Mouse (Mus musculus) midbrain, embryonic 13.5 days (tissue): ENCODE results near the gene Polk. TPM values are rescaled to one million over a fixed set of nuclear protein-coding genes. Genes with fewer than 3 reads are reported as not detected.

Experiments used
- ATAC-seq: fragments of 200-750 bp; cut with Nextera tagmentation; 2 replicates; pipeline ENCODE4 v1.8.0; 2017; ENCODE audit warnings: mild to moderate bottlenecking, moderate TSS enrichment, moderate library complexity
- H3K27ac ChIP-seq: fragments of 300-500 bp; sonication (generic); 2 replicates; pipeline ENCODE4 v1.5.1; 2015; ENCODE audit warnings: inconsistent platforms, mild to moderate bottlenecking, moderate library complexity
- H3K27me3 ChIP-seq: fragments of 300-500 bp; sonication (generic); 2 replicates; pipeline ENCODE4 v1.6.1; 2015; ENCODE audit warnings: mild to moderate bottlenecking, inconsistent platforms
- H3K36me3 ChIP-seq: fragments of 300-500 bp; sonication (generic); 2 replicates; pipeline ENCODE4 v1.6.1; 2015; ENCODE audit warnings: mild to moderate bottlenecking, inconsistent platforms
- H3K4me1 ChIP-seq: fragments of 300-500 bp; sonication (generic); replicated peaks from 2 replicates; pipeline ENCODE4 v1.6.1; 2015; ENCODE audit warnings: inconsistent platforms
- H3K4me2 ChIP-seq: fragments of 300-500 bp; sonication (generic); replicated peaks from 2 replicates; pipeline ENCODE4 v1.6.1; 2015; ENCODE audit warnings: moderate library complexity, mild to moderate bottlenecking, inconsistent platforms
- H3K4me3 ChIP-seq: fragments of 300-500 bp; sonication (generic); replicated peaks from 2 replicates; pipeline ENCODE4 v1.5.1; 2015; ENCODE audit warnings: mild to moderate bottlenecking, inconsistent platforms
- H3K9ac ChIP-seq: fragments of 300-500 bp; sonication (generic); replicated peaks from 2 replicates; pipeline ENCODE4 v1.6.1; 2015; ENCODE audit warnings: mild to moderate bottlenecking, inconsistent platforms
- H3K9me3 ChIP-seq: fragments of 300-500 bp; sonication (generic); 2 replicates; pipeline ENCODE4 v1.6.1; 2016; ENCODE audit warnings: mild to moderate bottlenecking, inconsistent platforms
- WGBS: fragments of 180-500 bp; shearing (Covaris S2); methylation state at CpG from one replicate; pipeline ENCODE4 v1.1.7; 2015; 5-methylcytosine and 5-hydroxymethylcytosine counted together
- polyA plus RNA-seq: library from polyadenylated mRNA; unstranded; fragments of >200 nt; fragmentation: Nextera tagmentation; extraction: Ambion mirVana; gene quantifications from 2 replicates; pipeline ENCODE4 v1.2.1, GENCODE M21; 2015

Polk gene
- polyA plus RNA-seq, 1 experiment from 2014 or later: 5.4 TPM

DNA sequence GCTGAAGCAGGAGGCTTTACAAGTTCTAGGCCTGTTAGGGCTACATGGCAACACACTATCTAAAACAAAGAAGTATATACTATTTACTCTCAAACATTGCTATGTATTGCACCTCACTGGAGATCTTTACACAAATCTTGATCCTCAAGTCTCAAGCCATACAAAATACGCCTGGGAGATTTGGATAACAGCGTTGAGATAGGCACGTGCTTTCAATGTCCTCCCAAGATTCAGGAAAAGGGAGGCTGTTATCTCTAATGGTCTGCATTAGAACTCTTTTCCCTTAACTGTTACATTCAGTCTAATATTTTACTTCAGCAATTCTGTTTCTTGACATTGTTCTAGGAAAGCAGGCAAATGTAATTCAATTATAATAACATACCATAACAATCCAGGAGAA, 15.4 kb downstream of the Polk start:
- no peaks in the 10 kb centered on the region for H3K9me3 ChIP-seq
- no peaks in the 10 kb centered on the region for H3K36me3 ChIP-seq
- no peak overlapping the region for H3K9ac ChIP-seq
- H3K4me2 ChIP-seq: no peak overlapping the region
- WGBS: 93% methylated on average over 3 of the region's 3 CpGs
- ATAC-seq: no peak
- H3K27me3 ChIP-seq: no peaks in the 10 kb centered on the region
- no peaks in the 10 kb centered on the region for H3K4me1 ChIP-seq
- H3K4me3 ChIP-seq: no peak overlapping the region
- no peak overlapping the region for H3K27ac ChIP-seq

DNA sequence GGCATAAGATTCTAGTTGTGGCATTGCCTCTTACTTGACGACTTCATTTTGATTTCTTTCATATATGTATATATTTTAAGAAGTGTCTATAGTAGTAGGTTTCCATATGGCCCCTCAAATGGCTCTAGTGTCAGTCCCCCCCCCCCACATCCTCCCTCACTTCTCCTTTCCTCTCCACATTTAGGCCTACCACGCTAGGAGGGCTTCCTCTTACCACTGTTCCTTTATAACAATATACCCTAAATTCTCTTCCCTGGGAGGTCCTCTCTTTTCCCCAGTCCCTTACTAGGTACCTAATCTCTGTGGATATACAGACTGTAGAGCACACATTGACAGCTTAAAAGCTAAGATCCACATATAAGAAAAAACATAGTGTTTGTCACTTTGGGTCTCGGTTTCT, 21.1 kb downstream of the Polk start:
- H3K4me1 ChIP-seq: no peaks in the 10 kb centered on the region
- H3K9me3 ChIP-seq: no peaks in the 10 kb centered on the region; the same call in 1 of the 2 replicates
- H3K4me3 ChIP-seq: no peak overlapping the region
- H3K27me3 ChIP-seq: no peaks in the 10 kb centered on the region
- no peak overlapping the region for H3K4me2 ChIP-seq
- no peaks in the 10 kb centered on the region for H3K36me3 ChIP-seq
- WGBS: 94% methylated on average over 3 of the region's 3 CpGs
- ATAC-seq: no peak
- H3K27ac ChIP-seq: no peak overlapping the region
- H3K9ac ChIP-seq: no peak overlapping the region

DNA sequence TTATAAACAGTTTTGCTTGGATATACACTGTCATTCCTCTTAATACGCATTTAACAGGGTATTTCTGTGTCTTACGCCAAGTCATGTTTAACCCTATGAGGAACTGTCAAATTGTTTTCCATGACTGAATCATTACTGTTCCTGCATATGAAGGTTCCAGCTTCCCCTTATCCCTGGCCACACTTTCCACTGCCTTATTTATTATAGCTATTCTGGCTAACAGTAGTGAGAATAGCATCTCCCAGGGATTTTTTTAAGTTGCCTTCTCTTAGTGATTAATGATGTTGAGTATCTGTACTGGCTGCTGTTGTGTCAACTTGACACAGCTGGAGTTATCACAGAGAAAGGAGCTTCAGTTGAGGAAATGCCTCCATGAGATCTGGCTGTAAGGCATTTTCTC, 25.0 kb downstream of the Polk start:
- WGBS: 95% methylated on average over 2 of the region's 2 CpGs
- Histone ChIP-seq H3K4me1 (no peaks in the 10 kb centered on the region), H3K27ac (no peak overlapping the region), H3K36me3 (no peaks in the 10 kb centered on the region), H3K4me2 (no peak overlapping the region), H3K4me3 (no peak overlapping the region), H3K9me3 (no peaks in the 10 kb centered on the region; the same call in 1 of the 2 replicates), H3K9ac (no peak overlapping the region), H3K27me3 (no peaks in the 10 kb centered on the region)
- no peak for ATAC-seq

DNA sequence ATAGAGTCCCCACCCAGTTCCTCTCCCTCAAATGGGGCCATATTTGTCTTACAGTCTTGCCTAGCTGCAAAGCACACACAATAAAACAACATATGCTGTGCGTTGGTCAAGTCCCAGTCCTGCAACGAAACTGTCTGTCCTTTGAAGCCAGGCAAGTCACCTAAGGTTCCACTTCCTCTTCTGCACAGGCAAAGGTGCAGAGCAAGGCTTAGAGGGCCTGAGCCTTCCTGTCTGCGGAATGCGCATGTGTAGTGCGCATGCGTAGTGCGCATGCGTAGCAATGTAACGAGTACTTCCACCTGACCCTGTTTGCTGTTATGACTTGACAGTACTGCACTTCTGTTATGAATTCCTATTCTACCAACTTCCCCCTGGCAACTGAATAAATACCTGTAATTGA, 26.1 kb downstream of the Polk start:
- no peak for ATAC-seq
- no peak overlapping the region for H3K9ac ChIP-seq
- H3K4me3 ChIP-seq: no peak overlapping the region
- H3K27me3 ChIP-seq: no peaks in the 10 kb centered on the region
- no peak overlapping the region for H3K27ac ChIP-seq
- WGBS: 95% methylated on average over 9 of the region's 9 CpGs
- H3K4me1 ChIP-seq: no peaks in the 10 kb centered on the region
- H3K9me3 ChIP-seq: no peaks in the 10 kb centered on the region; the same call in 1 of the 2 replicates
- H3K4me2 ChIP-seq: no peak overlapping the region
- H3K36me3 ChIP-seq: no peaks in the 10 kb centered on the region

DNA sequence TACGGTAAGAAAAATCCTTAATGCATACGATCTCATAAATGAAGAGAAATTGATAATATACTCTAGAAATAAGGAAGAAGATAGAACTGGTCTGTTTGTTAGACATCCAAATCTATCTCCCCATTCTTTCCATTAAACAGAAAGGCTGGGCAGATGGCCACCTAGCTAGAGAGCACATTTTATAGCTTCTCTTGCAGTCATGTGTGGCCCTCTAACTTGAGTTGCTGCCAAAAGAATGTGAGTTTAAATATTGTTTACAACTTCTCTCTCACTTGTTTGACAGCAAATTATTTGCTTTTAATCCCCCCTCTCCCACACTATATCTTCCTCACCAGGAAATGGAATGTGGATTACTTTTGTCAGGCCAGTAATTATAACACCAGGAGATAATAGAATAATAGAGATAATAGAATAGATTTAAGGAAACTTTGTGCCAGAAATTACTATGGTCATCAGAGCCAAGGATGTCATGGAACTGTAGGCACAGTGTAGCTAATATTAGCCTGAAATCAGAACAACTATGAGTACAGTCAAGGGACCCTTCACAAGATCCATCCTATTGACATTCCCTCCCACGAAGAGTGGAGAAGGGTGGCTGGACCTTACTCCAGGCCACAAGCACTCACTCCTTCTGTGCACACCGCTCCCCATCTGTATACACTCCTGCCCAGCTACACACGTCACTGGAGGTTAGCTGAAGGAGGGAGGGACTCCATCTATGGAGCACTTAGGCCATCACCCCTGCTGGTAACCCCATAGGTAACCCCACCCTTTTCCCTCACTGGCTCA, 28.0 kb downstream of the Polk start:
- no peak for ATAC-seq
- Histone ChIP-seq H3K27ac (no peak overlapping the region), H3K9ac (no peak overlapping the region), H3K27me3 (no peaks in the 10 kb centered on the region), H3K9me3 (no peaks in the 10 kb centered on the region), H3K36me3 (no peaks in the 10 kb centered on the region), H3K4me3 (no peak overlapping the region), H3K4me2 (no peak overlapping the region), H3K4me1 (no peaks in the 10 kb centered on the region)
- 88% methylated on average over 5 of the region's 5 CpGs for WGBS

GRCm38 (mm10) chr13:96511893-96512292, 30.5 kb downstream of the Polk start:
- WGBS: 80% methylated on average over 5 of the region's 5 CpGs
- Histone ChIP-seq H3K4me3 (no peak overlapping the region), H3K9me3 (no peaks in the 10 kb centered on the region), H3K4me2 (no peak overlapping the region), H3K36me3 (no peaks in the 10 kb centered on the region), H3K27ac (no peak overlapping the region), H3K4me1 (no peaks in the 10 kb centered on the region), H3K9ac (no peak overlapping the region), H3K27me3 (no peaks in the 10 kb centered on the region)
- no peak for ATAC-seq

DNA sequence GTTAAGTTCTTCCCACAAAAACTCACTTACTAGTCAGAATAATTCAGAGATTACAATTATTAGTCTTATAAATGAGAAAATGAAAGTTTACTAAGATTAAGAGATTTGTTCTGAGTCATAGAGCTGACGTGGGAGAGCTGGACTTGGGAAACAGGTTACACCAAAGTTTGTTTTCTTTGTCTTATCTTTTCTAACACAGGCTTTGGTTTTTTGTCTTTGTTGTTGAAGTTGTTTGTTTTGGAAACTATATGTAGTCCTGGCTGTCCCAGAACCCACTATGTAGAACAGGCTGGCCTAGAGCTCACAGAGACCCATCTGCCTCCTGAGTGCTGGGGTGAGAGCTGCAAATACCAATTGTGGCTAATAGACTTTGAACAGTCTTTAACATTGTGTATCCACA, 31.1 kb downstream of the Polk start:
- WGBS: 83% methylated on average over 1 of the region's 1 CpGs

GRCm38 (mm10) chr13:96510635-96511034, 31.7 kb downstream of the Polk start:
- Histone ChIP-seq H3K27ac (no peak overlapping the region), H3K4me1 (no peaks in the 10 kb centered on the region), H3K9ac (no peak overlapping the region), H3K4me3 (no peak overlapping the region), H3K4me2 (no peak overlapping the region), H3K9me3 (no peaks in the 10 kb centered on the region), H3K27me3 (no peaks in the 10 kb centered on the region), H3K36me3 (no peaks in the 10 kb centered on the region)
- WGBS: 90% methylated on average over 13 of the region's 13 CpGs
- no peak for ATAC-seq

More for the DNA sequence above, 31.1 kb downstream of the Polk start:
- Histone ChIP-seq H3K9ac (no peak overlapping the region), H3K4me3 (no peak overlapping the region), H3K4me2 (no peak overlapping the region), H3K4me1 (no peaks in the 10 kb centered on the region), H3K27me3 (no peaks in the 10 kb centered on the region), H3K27ac (no peak overlapping the region), H3K36me3 (no peaks in the 10 kb centered on the region), H3K9me3 (no peaks in the 10 kb centered on the region)
- ATAC-seq: no peak

GRCm38 (mm10) chr13:96507541-96507940, 34.8 kb downstream of the Polk start:
- Histone ChIP-seq H3K27ac (no peak overlapping the region), H3K9ac (no peak overlapping the region), H3K4me2 (no peak overlapping the region), H3K36me3 (no peaks in the 10 kb centered on the region), H3K4me3 (no peak overlapping the region), H3K4me1 (no peaks in the 10 kb centered on the region), H3K27me3 (no peaks in the 10 kb centered on the region), H3K9me3 (no peaks in the 10 kb centered on the region)
- no peak for ATAC-seq
- 97% methylated on average over 4 of the region's 4 CpGs for WGBS

DNA sequence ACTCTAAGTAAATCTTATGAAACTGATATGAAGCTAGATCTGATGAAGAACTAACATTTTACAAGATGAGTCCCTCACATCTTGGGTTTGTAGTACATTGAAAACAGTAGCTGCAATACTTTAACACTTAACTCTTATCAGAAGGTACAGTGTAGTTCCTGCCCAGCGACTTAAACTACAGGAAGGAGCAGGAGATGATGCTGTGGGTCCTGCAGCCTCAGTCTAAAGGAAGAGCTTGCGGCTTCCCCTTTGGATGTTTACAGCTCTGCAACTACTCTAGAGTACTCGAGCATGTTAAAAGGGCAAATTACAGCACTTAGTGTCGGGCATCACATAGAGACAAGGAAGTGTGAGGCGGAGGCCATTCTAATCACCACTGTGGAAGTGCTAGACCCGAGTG, 36.1 kb downstream of the Polk start:
- Histone ChIP-seq H3K4me2 (no peak overlapping the region), H3K27ac (no peak overlapping the region), H3K9ac (no peak overlapping the region), H3K27me3 (no peaks in the 10 kb centered on the region), H3K4me3 (no peak overlapping the region), H3K9me3 (no peaks in the 10 kb centered on the region), H3K4me1 (no peaks in the 10 kb centered on the region), H3K36me3 (no peaks in the 10 kb centered on the region)
- 88% methylated on average over 6 of the region's 6 CpGs for WGBS
- no peak for ATAC-seq

- no peak overlapping the region for H3K27ac ChIP-seq
- H3K36me3 ChIP-seq: no peaks in the 10 kb centered on the region
- H3K4me2 ChIP-seq: no peak overlapping the region
- no peak overlapping the region for H3K4me3 ChIP-seq
- H3K27me3 ChIP-seq: no peaks in the 10 kb centered on the region
- no peak overlapping the region for H3K9ac ChIP-seq
- ATAC-seq: no peak
- H3K4me1 ChIP-seq: no peaks in the 10 kb centered on the region
- 83% methylated on average over 4 of the region's 4 CpGs for WGBS
- H3K9me3 ChIP-seq: no peaks in the 10 kb centered on the region
These were observed 36.7 kb downstream of the Polk start for GRCm38 (mm10) chr13:96505661-96506060.

DNA sequence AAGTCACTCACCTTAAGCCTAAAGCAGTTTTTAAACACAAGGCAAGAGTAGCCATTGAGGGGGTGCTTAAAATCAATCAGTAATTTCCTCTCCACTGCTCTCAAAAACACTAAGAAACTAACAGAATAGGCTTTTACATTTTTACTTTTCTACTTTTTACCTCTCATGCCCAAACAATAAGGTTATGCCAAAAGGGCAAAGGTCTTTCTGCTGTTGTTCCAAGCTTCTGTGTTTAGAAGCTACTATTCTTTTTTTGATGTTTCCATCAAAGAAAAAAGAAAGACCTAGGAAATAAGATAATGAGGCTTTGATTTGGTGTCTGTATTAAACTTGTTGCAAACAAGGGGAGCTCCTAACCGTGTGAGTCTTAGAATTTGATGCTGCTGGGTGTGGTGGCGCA, 42.5 kb downstream of the Polk start:
- no peaks in the 10 kb centered on the region for H3K36me3 ChIP-seq
- H3K9ac ChIP-seq: no peak overlapping the region
- H3K4me3 ChIP-seq: no peak overlapping the region
- ATAC-seq: no peak
- WGBS: 71% methylated on average over 2 of the region's 2 CpGs
- no peak overlapping the region for H3K27ac ChIP-seq
- no peaks in the 10 kb centered on the region for H3K9me3 ChIP-seq
- H3K27me3 ChIP-seq: no peaks in the 10 kb centered on the region
- H3K4me1 ChIP-seq: no peaks in the 10 kb centered on the region
- no peak overlapping the region for H3K4me2 ChIP-seq

DNA sequence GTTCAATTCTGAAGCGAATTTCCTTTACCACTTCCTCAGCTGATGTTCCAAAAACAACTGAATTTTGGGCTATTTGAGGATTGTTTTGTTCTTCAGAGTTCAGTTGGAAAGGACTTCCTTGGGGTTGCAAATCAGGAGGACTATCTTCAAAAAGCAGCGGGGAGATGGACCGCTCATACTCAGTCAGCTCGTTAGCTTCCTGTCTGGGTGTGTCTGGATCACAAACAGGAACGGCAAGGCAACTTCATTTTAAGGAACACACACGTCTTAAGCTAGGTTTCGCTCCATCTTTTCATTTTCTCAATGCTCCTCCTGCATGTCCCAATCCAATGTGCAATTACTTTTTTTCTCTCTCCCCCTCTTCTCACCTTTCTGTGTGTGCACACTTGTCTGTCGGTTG, 45.7 kb downstream of the Polk start:
- no peaks in the 10 kb centered on the region for H3K36me3 ChIP-seq
- no peaks in the 10 kb centered on the region for H3K9me3 ChIP-seq
- no peak overlapping the region for H3K4me3 ChIP-seq
- no peaks in the 10 kb centered on the region for H3K4me1 ChIP-seq
- no peak for ATAC-seq
- 91% methylated on average over 8 of the region's 8 CpGs for WGBS
- no peak overlapping the region for H3K4me2 ChIP-seq
- H3K9ac ChIP-seq: no peak overlapping the region
- H3K27me3 ChIP-seq: no peaks in the 10 kb centered on the region
- no peak overlapping the region for H3K27ac ChIP-seq
